Mouse (Mus musculus): ENCODE data around the gene Pcca.

GRCm38 (mm10) chr14:122876723-122877122 lies 342.6 kb downstream of the Pcca start:
- TF ChIP-seq CTCF (IDR thresholded peaks at IDR 0.05; ENCODE audit: low read depth, low read length), result no peak
- no peak for TF ChIP-seq POLR2A (IDR thresholded peaks at IDR 0.05; ENCODE audit: insufficient read depth, low read length)

Data from ES-Bruce4 (cell line).